Mouse (Mus musculus): ENCODE measurements at regions not wholly inside any gene's neighbourhood (a gene's known extent, or its start where the extent isn't known, plus 50 kb on each side); places are given as distances from the start of the nearest gene placed in this dataset.
A peak's percentile ranks its signal among the peaks of the same experiment; 100 is the strongest.

GRCm38 (mm10) chr16:71004211-71004610 is 690.5 kb downstream of the Gbe1 start:
- no peak for DNase-seq (ENCODE audit: low spot score in 2 of 2)

- DNase-seq (ENCODE audit: low spot score in 2 of 2): peak in 1 of 2 experiments; percentile 12
Observed at GRCm38 (mm10) chr16:71043381-71043780, 729.6 kb downstream of the Gbe1 start.

GRCm38 (mm10) chr16:71054258-71054657 is 740.5 kb downstream of the Gbe1 start:
- DNase-seq (ENCODE audit: low spot score in 2 of 2): no peak

- no peak for DNase-seq (ENCODE audit: low spot score in 2 of 2)
Observed at GRCm38 (mm10) chr16:71062754-71063153, 749.0 kb downstream of the Gbe1 start.

GRCm38 (mm10) chr16:71063361-71063932 is 749.7 kb downstream of the Gbe1 start:
- no peak for DNase-seq (ENCODE audit: low spot score in 2 of 2)

GRCm38 (mm10) chr16:71070186-71070585 is 756.4 kb downstream of the Gbe1 start:
- DNase-seq (ENCODE audit: low spot score in 2 of 2): no peak

GRCm38 (mm10) chr16:71102829-71103228 is 789.1 kb downstream of the Gbe1 start:
- no peak for DNase-seq (ENCODE audit: low spot score in 2 of 2)

- no peak for DNase-seq (ENCODE audit: low spot score in 2 of 2)
Observed at GRCm38 (mm10) chr16:71108979-71109378, 795.2 kb downstream of the Gbe1 start.

GRCm38 (mm10) chr16:71114301-71114700 is 800.6 kb downstream of the Gbe1 start:
- DNase-seq (ENCODE audit: low spot score in 2 of 2): no peak

- no peak for DNase-seq (ENCODE audit: low spot score in 2 of 2)
Observed at GRCm38 (mm10) chr16:71120706-71121105, 807.0 kb downstream of the Gbe1 start.

GRCm38 (mm10) chr16:71123616-71124015 is 809.9 kb downstream of the Gbe1 start:
- no peak for DNase-seq (ENCODE audit: low spot score in 2 of 2)

- DNase-seq (ENCODE audit: low spot score in 2 of 2): no peak
Observed at GRCm38 (mm10) chr16:71132826-71133225, 819.1 kb downstream of the Gbe1 start.

- DNase-seq (ENCODE audit: low spot score in 2 of 2): no peak
Observed at GRCm38 (mm10) chr16:71138668-71139067, 824.9 kb downstream of the Gbe1 start.

Data from layer of hippocampus, postnatal 10 days (tissue).